Mouse (Mus musculus) erythroblast, embryonic 14.5 days (primary cell): ENCODE results near the gene Yy1.

Experiments used
- GATA1 ChIP-seq: IDR thresholded peaks from 2 replicates; pipeline ENCODE4 v1.6.1; 2012; ENCODE audit warnings: low read length, inconsistent platforms, mixed read lengths
- TAL1 ChIP-seq: IDR thresholded peaks from 3 replicates; pipeline ENCODE4 v1.6.1; 2012; ENCODE audit warnings: low read length, inconsistent platforms, mixed read lengths

DNA sequence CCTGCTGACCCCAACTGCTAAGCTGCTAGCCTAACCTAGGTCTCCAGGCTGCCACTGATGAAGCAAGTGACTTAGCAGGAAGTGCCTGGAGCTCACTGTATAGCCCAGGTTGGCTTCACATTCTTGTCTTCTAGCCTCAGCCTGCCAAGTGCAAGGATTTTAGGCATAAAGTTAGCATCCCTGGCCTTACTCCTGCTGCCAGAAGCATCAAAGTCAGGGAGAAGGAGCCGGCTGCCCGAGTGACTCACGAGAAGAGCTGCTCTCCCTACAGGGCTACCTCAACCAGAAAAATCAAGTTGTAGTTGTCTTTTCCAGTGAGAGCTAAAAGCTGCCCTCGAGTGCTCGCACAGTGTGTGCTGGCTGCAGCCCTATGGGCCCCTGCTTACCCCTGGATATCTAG lies 65.7 kb downstream of the Yy1 start:
- TF ChIP-seq GATA1 (no peak), TAL1 (no peak)
